Mouse (Mus musculus): ENCODE data around the gene Kcnn1.
A peak's percentile ranks its signal among the peaks of the same experiment; 100 is the strongest.

- TF ChIP-seq CTCF (IDR thresholded peaks at IDR 0.05; ENCODE audit: low read depth), result 0 out of 2 replicates have a peak, but pooled peaks have one; percentile 7
- TF ChIP-seq EP300 (optimal IDR thresholded peaks at IDR 0.05), result no peak
These were observed 43.0 kb upstream of the Kcnn1 start, which contains the start of gene Map1s for GRCm38 (mm10) chr8:70905831-70906736.

Data from stomach, postnatal 0 days (tissue).